Mouse (Mus musculus) limb, embryonic 15.5 days (tissue): ENCODE data around the gene Catspere2. TPM values are rescaled to one million over a fixed set of nuclear protein-coding genes. Genes with fewer than 3 reads are reported as not detected.
"Not testable (repeated sequence)": the region's sequence is repeated elsewhere in the genome, so short reads cannot be mapped to it uniquely, and the experiment has no call there.

Source experiments
- ATAC-seq: fragments of 200-750 bp; cut with Nextera tagmentation; 2 replicates; pipeline ENCODE4 v1.8.0; 2017; ENCODE audit warnings: low read depth, moderate TSS enrichment; ENCODE audit not compliant: insufficient number of reproducible peaks, low FRiP score, low TSS enrichment
- H3K27ac ChIP-seq: fragments of 300-500 bp; sonication (generic); 2 replicates; pipeline ENCODE4 v1.5.1; 2015; ENCODE audit warnings: moderate library complexity, mild to moderate bottlenecking, inconsistent platforms
- H3K27me3 ChIP-seq: fragments of 300-500 bp; sonication (generic); 2 replicates; pipeline ENCODE4 v1.6.1; 2015; ENCODE audit warnings: inconsistent platforms
- H3K36me3 ChIP-seq: fragments of 300-500 bp; sonication (generic); 2 replicates; pipeline ENCODE4 v1.6.1; 2015; ENCODE audit warnings: inconsistent platforms
- H3K4me1 ChIP-seq: fragments of 300-500 bp; sonication (generic); 2 replicates; pipeline ENCODE4 v1.6.1; 2015; ENCODE audit warnings: inconsistent platforms
- H3K4me2 ChIP-seq: fragments of 300-500 bp; sonication (generic); 2 replicates; pipeline ENCODE4 v1.6.1; 2015; ENCODE audit warnings: mild to moderate bottlenecking, inconsistent platforms
- H3K4me3 ChIP-seq: fragments of 300-500 bp; sonication (generic); 2 replicates; pipeline ENCODE4 v1.5.1; 2015; ENCODE audit warnings: mild to moderate bottlenecking, inconsistent platforms
- H3K9ac ChIP-seq: fragments of 300-500 bp; sonication (generic); 2 replicates; pipeline ENCODE4 v1.6.1; 2015; ENCODE audit warnings: inconsistent platforms
- H3K9me3 ChIP-seq: fragments of 300-500 bp; sonication (generic); 2 replicates; pipeline ENCODE4 v1.6.1; 2016; ENCODE audit warnings: inconsistent platforms
- WGBS: fragments of 180-500 bp; shearing (Covaris S2); methylation state at CpG from one replicate; pipeline ENCODE4 v1.1.7; 2015; 5-methylcytosine and 5-hydroxymethylcytosine counted together
- polyA plus RNA-seq: library from polyadenylated mRNA; unstranded; fragments of >200 nt; fragmentation: Nextera tagmentation; extraction: Ambion mirVana; gene quantifications from 2 replicates; pipeline ENCODE4 v1.2.1, GENCODE M21; 2015

The Catspere2 gene
- 0.37 and 0.67 TPM in 2 replicates for polyA plus RNA-seq

GRCm38 (mm10) chr1:177983024-177983450 lies at the start of gene Catspere2:
TSS of gene Catspere2 (plus strand) at chr1:177983423.
- H3K36me3 ChIP-seq, H3K4me1 ChIP-seq, H3K27me3 ChIP-seq, H3K9me3 ChIP-seq: not testable (repeated sequence)
- peak within 1 kb of the TSS; percentile 50; the same call in 1 of the 2 replicates for H3K9ac ChIP-seq
- 0% methylated on average over 21 of the region's 21 CpGs for WGBS
- H3K4me2 ChIP-seq, result peak within 1 kb of the TSS; percentile 51
- peak within 1 kb of the TSS; percentile 54; the same call in 1 of the 2 replicates for H3K27ac ChIP-seq
- H3K4me3 ChIP-seq, result peak within 1 kb of the TSS; percentile 67
- ATAC-seq, result peak; percentile 99

- not testable (repeated sequence) for H3K9me3 ChIP-seq, ATAC-seq, H3K9ac ChIP-seq, H3K4me2 ChIP-seq, H3K36me3 ChIP-seq, H3K27ac ChIP-seq, H3K4me3 ChIP-seq, H3K4me1 ChIP-seq, H3K27me3 ChIP-seq
- 0% methylated on average over 3 of the region's 4 CpGs for WGBS
Measured at GRCm38 (mm10) chr1:177940422-177940977, 42.7 kb upstream of the Catspere2 start.

GRCm38 (mm10) chr1:177981276-177981675 lies 1.9 kb upstream of the Catspere2 start:
- H3K4me2 ChIP-seq, result no peak overlapping the region
- no peak overlapping the region for H3K4me3 ChIP-seq
- H3K4me1 ChIP-seq, result 0 out of 2 replicates have a peak, but pooled peaks cover 4% of the 10 kb centered on the region
- H3K9ac ChIP-seq, result no peak overlapping the region
- ATAC-seq, result no peak
- no peak overlapping the region for H3K27ac ChIP-seq
- H3K36me3 ChIP-seq, result no peaks in the 10 kb centered on the region
- H3K9me3 ChIP-seq, result no peaks in the 10 kb centered on the region
- 77% methylated on average over 1 of the region's 1 CpGs for WGBS
- no peaks in the 10 kb centered on the region for H3K27me3 ChIP-seq

GRCm38 (mm10) chr1:177983582-177983981 lies 359 bp downstream of the Catspere2 start:
- H3K4me2 ChIP-seq, result peak overlapping the region; percentile 51
- peak; percentile 32; the same call in 1 of the 2 replicates for ATAC-seq
- H3K9me3 ChIP-seq, H3K36me3 ChIP-seq, H3K27me3 ChIP-seq, H3K4me1 ChIP-seq: not testable (repeated sequence)
- peak overlapping the region; percentile 67 for H3K4me3 ChIP-seq
- peak overlapping the region; percentile 54; the same call in 1 of the 2 replicates for H3K27ac ChIP-seq
- WGBS, result under 1% methylated on average over 25 of the region's 41 CpGs
- H3K9ac ChIP-seq, result peak overlapping the region; percentile 50; the same call in 1 of the 2 replicates

GRCm38 (mm10) chr1:177984206-177984605 lies 983 bp downstream of the Catspere2 start:
- WGBS, result 58% methylated on average over 9 of the region's 9 CpGs
- no peaks in the 10 kb centered on the region for H3K27me3 ChIP-seq
- peak overlapping the region; percentile 34 for H3K4me2 ChIP-seq
- no peaks in the 10 kb centered on the region for H3K36me3 ChIP-seq
- H3K9ac ChIP-seq, result no peak overlapping the region
- H3K9me3 ChIP-seq, result no peaks in the 10 kb centered on the region
- H3K27ac ChIP-seq, result no peak overlapping the region
- peak overlapping the region; percentile 19; the same call in 1 of the 2 replicates for H3K4me3 ChIP-seq
- H3K4me1 ChIP-seq, result 0 out of 2 replicates have a peak, but pooled peaks cover 4% of the 10 kb centered on the region
- no peak for ATAC-seq

GRCm38 (mm10) chr1:177987476-177987875 lies 4.3 kb downstream of the Catspere2 start:
- not testable (repeated sequence) for H3K27me3 ChIP-seq, H3K27ac ChIP-seq, H3K4me2 ChIP-seq, H3K9ac ChIP-seq, ATAC-seq, H3K4me3 ChIP-seq, H3K4me1 ChIP-seq, H3K9me3 ChIP-seq, H3K36me3 ChIP-seq
- 76% methylated on average over 1 of the region's 1 CpGs for WGBS

- ATAC-seq, H3K27me3 ChIP-seq, H3K27ac ChIP-seq, H3K9ac ChIP-seq, H3K36me3 ChIP-seq, H3K4me1 ChIP-seq, H3K4me2 ChIP-seq, H3K4me3 ChIP-seq, H3K9me3 ChIP-seq: not testable (repeated sequence)
- 62% methylated on average over 4 of the region's 4 CpGs for WGBS
Measured at GRCm38 (mm10) chr1:178072798-178073197, 89.6 kb downstream of the Catspere2 start.

- H3K4me1 ChIP-seq, H3K4me3 ChIP-seq, H3K9me3 ChIP-seq, H3K27ac ChIP-seq, ATAC-seq, H3K9ac ChIP-seq, H3K27me3 ChIP-seq, H3K4me2 ChIP-seq, H3K36me3 ChIP-seq: not testable (repeated sequence)
Measured at GRCm38 (mm10) chr1:178097865-178098264, 114.6 kb downstream of the Catspere2 start.

GRCm38 (mm10) chr1:178108514-178108913 lies 125.3 kb downstream of the Catspere2 start:
- not testable (repeated sequence) for H3K4me3 ChIP-seq
- WGBS, result 66% methylated on average over 1 of the region's 1 CpGs

GRCm38 (mm10) chr1:178122236-178122635 lies 139.0 kb downstream of the Catspere2 start:
- H3K27me3 ChIP-seq, H3K4me1 ChIP-seq, H3K4me2 ChIP-seq, ATAC-seq, H3K27ac ChIP-seq, H3K9ac ChIP-seq, H3K9me3 ChIP-seq, H3K4me3 ChIP-seq, H3K36me3 ChIP-seq: not testable (repeated sequence)
- WGBS, result 53% methylated on average over 2 of the region's 2 CpGs

More at GRCm38 (mm10) chr1:178108514-178108913, 125.3 kb downstream of the Catspere2 start:
- H3K9ac ChIP-seq, H3K27me3 ChIP-seq, H3K4me2 ChIP-seq, ATAC-seq, H3K36me3 ChIP-seq, H3K9me3 ChIP-seq, H3K27ac ChIP-seq, H3K4me1 ChIP-seq: not testable (repeated sequence)

- Histone ChIP-seq H3K36me3 (no peaks in the 10 kb centered on the region), H3K4me3 (no peak overlapping the region), H3K9me3 (no peaks in the 10 kb centered on the region), H3K9ac (no peak overlapping the region), H3K4me1 (no peaks in the 10 kb centered on the region), H3K27me3 (no peaks in the 10 kb centered on the region), H3K27ac (no peak overlapping the region), H3K4me2 (no peak overlapping the region)
- 94% methylated on average over 12 of the region's 12 CpGs for WGBS
- ATAC-seq, result no peak
Measured at GRCm38 (mm10) chr1:178134288-178134687, 151.1 kb downstream of the Catspere2 start.

- H3K9me3 ChIP-seq, ATAC-seq, H3K4me2 ChIP-seq, H3K4me1 ChIP-seq, H3K27ac ChIP-seq, H3K27me3 ChIP-seq, H3K9ac ChIP-seq, H3K4me3 ChIP-seq, H3K36me3 ChIP-seq: not testable (repeated sequence)
- WGBS, result 6% methylated on average over 1 of the region's 2 CpGs
Measured at GRCm38 (mm10) chr1:178146513-178146912, 163.3 kb downstream of the Catspere2 start.

GRCm38 (mm10) chr1:178146915-178147314 lies 163.7 kb downstream of the Catspere2 start:
- H3K9me3 ChIP-seq, H3K4me2 ChIP-seq, H3K4me1 ChIP-seq, H3K27ac ChIP-seq, H3K36me3 ChIP-seq, H3K9ac ChIP-seq, H3K27me3 ChIP-seq, H3K4me3 ChIP-seq, ATAC-seq: not testable (repeated sequence)
- 38% methylated on average over 4 of the region's 4 CpGs for WGBS
